Mouse (Mus musculus) heart, adult 2 months (tissue): Measurements from ENCODE around the gene B430306N03Rik.

ENCODE experiments used
- CTCF ChIP-seq: fragments of 200-600 bp; IDR thresholded peaks from 2 replicates; pipeline ENCODE4 v1.8.1; 2022; ENCODE audit warnings: antibody characterized with exemption, mild to moderate bottlenecking, moderate library complexity
- POLR2A ChIP-seq: fragments of 200-500 bp; IDR thresholded peaks from 2 replicates; pipeline ENCODE4 v1.6.1; 2011; ENCODE audit warnings: mild to moderate bottlenecking, low read depth, low read length, control low read depth; ENCODE audit not compliant: insufficient read depth

GRCm38 (mm10) chr17:48299203-48299602, 16.7 kb upstream of the B430306N03Rik start, which contains the start of gene Treml2:
- TF ChIP-seq POLR2A: no peak
- no peak for TF ChIP-seq CTCF
